Mouse (Mus musculus) olfactory bulb, adult 2 months (tissue): ENCODE measurements around the gene Colca2.

Source experiments
- CTCF ChIP-seq: fragments of 200-500 bp; IDR thresholded peaks from 2 replicates; pipeline ENCODE4 v1.5.1; 2012; ENCODE audit warnings: low read depth, mild to moderate bottlenecking, low read length, moderate library complexity; ENCODE audit not compliant: insufficient read depth
- POLR2A ChIP-seq: fragments of 200-500 bp; IDR thresholded peaks from 2 replicates; pipeline ENCODE4 v1.6.1; 2012; ENCODE audit warnings: mild to moderate bottlenecking, low read depth, low read length, moderate library complexity; ENCODE audit not compliant: insufficient read depth

DNA sequence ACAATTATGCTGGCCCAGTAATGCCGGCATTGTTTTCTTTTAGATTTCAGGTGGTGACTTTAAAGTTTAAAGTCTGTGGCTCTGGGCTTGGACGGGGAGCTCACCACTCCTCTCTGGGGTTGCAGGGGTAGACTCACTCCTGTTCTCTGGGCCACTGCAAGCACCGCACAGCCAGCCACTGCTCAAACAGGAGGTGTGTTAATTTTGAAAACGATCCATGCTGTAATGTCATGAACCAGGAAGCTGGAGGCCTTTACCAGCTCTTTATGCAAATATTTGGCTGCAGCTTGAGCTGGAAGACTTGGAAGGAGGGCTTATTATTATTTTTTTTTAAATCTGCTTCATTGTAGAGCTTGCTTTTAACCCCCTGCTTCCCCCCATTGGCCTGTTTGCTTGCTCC is 3.7 kb downstream of the Colca2 start:
- TF ChIP-seq POLR2A (no peak), CTCF (no peak)
